Mouse (Mus musculus): ENCODE measurements around the gene Zfp281.

Gene Zfp281

GRCm38 (mm10) chr1:136613300-136613751, 11.4 kb upstream of the Zfp281 start:
- DNase-seq (ENCODE audit: low spot score in 2 of 2) = no peak

DNA sequence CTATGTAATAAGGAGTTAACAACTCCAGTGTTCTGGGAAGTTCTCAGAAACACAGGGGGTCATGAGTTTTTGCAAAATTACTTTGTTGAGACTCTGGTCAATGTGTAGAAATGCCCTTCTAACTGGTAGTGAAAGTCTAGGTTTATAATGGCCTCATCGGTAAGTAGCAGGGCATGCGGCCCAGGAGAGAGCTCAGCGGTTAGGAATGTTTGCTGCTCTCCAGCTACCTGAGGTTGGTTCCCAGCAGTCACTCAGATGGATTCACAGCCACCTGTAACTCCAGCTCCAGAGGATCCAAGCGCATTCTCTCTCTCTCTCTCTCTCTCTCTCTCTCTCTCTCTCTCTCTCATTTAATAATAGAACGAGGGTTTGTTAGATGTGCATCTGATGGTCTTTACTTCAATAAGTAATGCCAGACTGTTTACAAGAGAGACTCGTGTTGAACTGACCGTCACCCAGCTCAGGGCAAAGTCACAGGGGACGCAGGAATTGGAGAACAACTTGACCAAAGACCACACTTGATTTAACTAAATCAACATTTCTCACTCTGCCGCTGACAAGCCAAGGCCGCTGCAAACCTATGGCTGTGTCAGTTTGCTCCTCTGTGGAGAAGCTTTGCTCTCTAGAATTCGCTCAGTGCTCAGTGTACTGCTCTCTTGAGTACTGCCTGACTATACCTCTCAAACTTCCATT, 9.8 kb upstream of the Zfp281 start:
- no peak for DNase-seq (ENCODE audit: low spot score in 2 of 2)

DNA sequence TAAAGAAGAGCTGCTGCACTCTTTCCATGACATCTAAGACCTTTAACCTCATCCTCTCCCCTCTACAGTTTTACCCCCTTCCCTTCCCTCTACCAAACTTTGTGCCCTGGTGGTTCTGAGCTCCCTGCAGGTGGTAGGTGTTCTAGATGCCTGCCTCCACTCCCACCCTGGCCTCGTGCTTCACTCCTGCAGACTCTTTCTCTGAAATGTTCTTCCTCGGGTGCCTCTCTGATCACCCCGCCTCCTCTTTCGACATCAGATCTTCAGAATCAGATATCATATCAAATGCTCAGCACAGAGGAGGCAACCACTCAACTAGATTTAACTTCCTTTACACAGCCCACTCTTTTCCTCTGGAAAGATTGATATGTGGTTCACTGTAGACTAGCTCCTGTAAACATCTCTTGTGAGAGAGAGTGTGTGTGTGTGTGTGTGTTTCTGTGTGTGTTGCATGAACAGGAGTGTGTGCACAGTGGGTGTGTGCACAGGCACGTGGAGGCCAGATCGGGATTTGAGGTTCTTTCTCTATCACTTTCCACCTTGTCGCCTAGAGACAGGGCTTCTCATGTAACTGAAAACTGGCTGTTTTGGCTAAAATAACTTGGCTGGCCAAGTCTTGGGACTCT, 7.4 kb upstream of the Zfp281 start:
- no peak for DNase-seq (ENCODE audit: low spot score in 2 of 2)

GRCm38 (mm10) chr1:136618570-136618969, 6.1 kb upstream of the Zfp281 start:
- no peak for DNase-seq (ENCODE audit: low spot score in 2 of 2)

- DNase-seq (ENCODE audit: low spot score in 2 of 2) = peak; percentile 14 to 16
Measured at GRCm38 (mm10) chr1:136625019-136625895, 556 bp downstream of the Zfp281 start.

DNA sequence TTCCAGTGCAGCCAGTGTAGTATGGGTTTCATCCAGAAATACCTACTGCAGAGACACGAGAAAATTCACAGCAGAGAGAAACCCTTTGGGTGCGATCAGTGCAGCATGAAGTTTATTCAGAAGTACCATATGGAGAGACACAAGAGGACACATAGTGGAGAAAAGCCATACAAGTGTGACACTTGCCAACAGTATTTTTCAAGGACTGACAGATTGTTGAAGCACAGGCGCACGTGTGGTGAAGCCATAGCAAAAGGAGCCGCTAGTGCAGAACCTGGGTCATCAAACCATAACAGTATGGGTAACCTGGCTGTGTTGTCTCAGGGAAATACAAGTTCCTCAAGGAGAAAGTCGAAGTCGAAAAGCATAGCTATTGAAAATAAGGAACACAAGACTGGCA, 1.4 kb downstream of the Zfp281 start:
- DNase-seq (ENCODE audit: low spot score in 2 of 2) = no peak

DNA sequence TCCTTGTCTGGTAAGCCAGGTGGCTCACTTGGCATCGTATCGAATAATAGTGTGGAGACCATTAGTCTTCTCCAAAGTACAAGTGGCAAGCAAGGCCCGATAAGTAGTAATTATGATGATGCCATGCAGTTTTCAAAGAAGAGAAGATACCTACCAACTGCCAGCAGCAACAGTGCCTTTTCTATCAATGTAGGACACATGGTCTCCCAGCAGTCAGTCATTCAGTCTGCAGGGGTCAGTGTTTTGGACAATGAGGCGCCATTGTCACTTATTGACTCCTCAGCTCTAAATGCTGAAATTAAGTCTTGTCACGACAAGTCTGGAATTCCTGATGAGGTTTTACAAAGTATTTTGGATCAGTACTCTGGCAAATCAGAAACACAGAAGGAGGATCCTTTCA, 2.1 kb downstream of the Zfp281 start:
- DNase-seq (ENCODE audit: low spot score in 2 of 2) = no peak

- DNase-seq (ENCODE audit: low spot score in 2 of 2) = no peak
Measured at GRCm38 (mm10) chr1:136627591-136627990, 2.9 kb downstream of the Zfp281 start.

DNA sequence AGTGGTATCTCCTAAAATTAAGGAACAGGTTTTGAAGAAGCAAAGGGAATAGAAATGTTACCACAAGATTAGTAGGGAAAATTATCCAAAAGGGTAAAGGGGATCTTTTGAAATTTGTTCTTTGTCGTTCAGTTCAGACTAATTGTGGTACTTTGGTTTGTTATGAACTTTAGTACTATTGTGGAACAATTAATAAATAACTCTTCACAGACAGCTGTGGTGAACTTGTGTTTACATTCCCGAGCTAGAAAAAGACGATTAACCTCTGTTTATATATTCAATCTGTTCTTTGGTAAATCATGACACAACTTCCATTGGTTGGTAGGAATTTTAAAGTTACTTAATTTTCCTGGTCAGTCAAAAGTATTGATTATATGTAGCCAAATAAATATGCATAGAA, 8.2 kb downstream of the Zfp281 start:
- no peak for DNase-seq (ENCODE audit: low spot score in 2 of 2)

- no peak for DNase-seq (ENCODE audit: low spot score in 2 of 2)
Measured at GRCm38 (mm10) chr1:136635644-136636043, 10.9 kb downstream of the Zfp281 start.

DNA sequence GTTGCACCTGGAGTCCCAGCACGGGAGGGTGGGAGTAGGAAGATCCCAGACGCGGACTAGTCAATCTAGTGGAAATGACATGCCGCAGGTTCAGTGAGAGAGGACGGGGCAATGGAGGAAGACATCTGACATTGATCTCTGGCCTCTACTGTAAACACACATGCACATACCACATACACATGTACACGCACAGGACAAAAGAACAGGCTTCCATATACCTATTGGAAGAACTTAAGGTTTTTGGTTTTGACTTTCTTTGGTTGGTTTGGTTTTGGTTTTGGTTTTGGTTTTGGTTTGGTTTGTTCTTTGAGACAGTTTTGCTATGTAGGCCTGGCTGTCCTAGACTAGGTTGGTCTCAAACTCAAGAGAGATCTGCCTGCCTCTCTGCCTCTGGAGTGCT, 12.2 kb downstream of the Zfp281 start:
- no peak for DNase-seq (ENCODE audit: low spot score in 2 of 2)

- DNase-seq (ENCODE audit: low spot score in 2 of 2) = no peak
Measured at GRCm38 (mm10) chr1:136637696-136638095, 13.0 kb downstream of the Zfp281 start.

DNA sequence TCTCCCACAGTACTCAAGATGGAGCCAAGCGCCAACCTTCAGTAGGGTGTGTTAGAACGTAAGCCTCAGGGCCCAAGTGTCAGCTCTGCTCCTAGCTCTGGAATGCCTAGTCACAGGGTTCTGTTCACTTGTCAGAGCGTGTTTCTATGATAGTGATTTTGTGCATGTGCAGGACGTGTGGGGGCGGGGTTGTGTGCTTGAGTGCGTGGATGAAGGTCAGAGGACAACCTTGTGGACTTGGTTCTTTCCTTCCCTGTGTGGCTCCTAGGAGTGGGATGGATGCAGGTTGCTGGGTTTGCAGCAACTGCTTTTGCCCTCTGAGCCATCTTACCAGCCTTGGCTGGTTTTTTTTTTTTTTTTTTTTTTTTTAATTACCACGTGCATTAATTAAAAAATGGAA, 13.5 kb downstream of the Zfp281 start:
- DNase-seq (ENCODE audit: low spot score in 2 of 2) = no peak

GRCm38 (mm10) chr1:136638699-136639098, 14.0 kb downstream of the Zfp281 start:
- DNase-seq (ENCODE audit: low spot score in 2 of 2) = no peak

DNA sequence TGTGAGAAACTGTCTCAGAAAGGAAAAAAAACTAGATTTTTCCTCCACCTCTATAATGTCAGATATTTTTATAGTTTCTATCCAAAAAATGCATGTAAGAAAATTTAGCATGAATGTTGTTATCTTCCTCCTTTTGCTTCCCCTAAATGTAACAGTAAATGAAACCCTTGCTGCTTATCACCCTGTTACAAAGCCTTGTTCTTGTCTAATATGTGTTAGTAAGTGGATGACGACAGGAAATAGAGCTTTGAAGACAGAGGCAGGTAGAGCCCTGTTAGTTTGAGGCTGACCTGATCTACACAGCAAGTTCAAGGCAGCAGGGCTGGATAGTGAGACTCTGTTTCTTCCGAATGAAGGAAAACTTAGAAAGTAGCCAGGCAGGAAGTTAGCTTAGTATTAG, 14.5 kb downstream of the Zfp281 start:
- DNase-seq (ENCODE audit: low spot score in 2 of 2) = no peak

DNA sequence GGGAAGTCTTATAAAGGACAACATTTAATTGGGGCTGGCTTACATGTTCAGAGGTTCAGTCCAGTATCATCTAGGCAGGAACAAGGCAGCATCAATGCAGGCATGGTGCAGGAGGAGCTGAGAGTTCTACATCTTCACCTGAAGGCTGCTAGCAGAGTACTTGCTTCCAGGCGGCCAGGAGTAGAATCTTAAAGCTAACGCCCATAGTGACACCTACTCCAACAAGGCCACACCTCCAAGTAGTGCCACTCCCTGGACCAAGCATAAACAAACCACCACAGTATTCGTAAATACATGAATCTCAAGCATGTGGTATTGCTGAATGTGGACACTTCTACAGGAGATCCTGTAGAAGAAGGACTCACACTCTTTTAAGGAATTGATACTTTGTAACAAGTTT, 18.0 kb downstream of the Zfp281 start:
- DNase-seq (ENCODE audit: low spot score in 2 of 2) = no peak

DNA sequence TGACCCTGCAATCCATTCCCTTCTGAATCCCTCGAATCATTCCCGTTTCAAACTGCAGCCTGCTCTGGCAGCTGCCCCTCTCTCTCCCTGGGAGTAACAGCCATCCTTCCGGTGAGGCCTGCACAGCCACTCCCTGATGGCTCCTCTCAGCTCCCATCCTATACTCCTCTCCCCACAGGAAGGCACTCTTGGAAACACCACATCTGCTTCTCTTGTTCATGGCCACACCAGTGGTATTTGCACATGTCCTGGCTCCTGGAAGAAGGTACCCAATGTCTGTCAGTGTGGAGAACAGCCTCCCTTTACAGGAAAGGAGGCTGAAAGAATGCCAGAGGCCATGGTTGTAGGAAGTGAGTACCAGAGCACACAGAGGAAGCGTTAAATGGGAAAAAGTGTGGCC, 19.8 kb downstream of the Zfp281 start:
- DNase-seq (ENCODE audit: low spot score in 2 of 2) = no peak

GRCm38 (mm10) chr1:136645849-136646625, 21.3 kb downstream of the Zfp281 start:
- no peak for DNase-seq (ENCODE audit: low spot score in 2 of 2)

DNA sequence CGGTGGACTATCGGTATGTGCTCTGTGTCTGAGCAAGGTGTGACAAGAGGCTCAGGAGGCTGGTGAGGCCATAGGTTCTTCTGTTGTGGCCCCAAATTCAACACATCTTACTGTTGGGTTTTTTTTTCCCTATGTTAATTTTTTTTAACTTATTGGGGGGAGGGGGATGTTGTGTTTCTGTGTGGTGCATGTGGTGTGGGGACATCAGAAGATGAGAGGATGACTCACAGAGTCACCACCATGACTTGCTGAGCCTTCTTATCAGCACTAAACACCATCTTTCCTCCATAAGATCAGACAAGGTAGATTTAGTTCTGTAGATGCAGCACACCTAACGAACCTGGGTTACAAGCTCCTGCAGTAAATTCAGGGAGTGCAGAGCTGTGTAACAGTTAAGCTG, 27.4 kb downstream of the Zfp281 start:
- DNase-seq (ENCODE audit: low spot score in 2 of 2) = no peak

GRCm38 (mm10) chr1:136653526-136653925, 28.8 kb downstream of the Zfp281 start:
- DNase-seq (ENCODE audit: low spot score in 2 of 2) = no peak

DNA sequence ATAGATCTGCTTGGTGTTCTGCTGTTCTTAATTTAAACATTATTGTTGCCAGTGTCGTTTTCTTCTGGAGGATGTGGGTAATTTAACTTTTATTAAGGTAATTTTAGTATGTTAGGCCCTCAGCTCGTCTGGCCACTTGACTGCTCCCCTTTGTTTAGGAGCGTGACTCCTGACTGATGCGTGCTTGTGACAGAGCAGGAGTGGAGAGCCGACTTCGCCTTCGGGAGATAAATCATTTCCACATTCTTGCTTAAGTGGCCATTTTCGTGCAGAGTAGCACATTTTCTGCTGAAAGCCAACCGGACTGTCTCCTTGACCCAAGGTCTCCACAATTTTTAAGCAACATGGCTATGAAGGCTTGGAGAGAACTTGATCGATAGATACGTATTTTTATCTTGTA, 29.7 kb downstream of the Zfp281 start:
- DNase-seq (ENCODE audit: low spot score in 2 of 2) = no peak

- no peak for DNase-seq (ENCODE audit: low spot score in 2 of 2)
Measured at GRCm38 (mm10) chr1:136656619-136657018, 31.9 kb downstream of the Zfp281 start.
